Mouse (Mus musculus): ENCODE results near the gene Plvap. TPM values are rescaled to one million over a fixed set of nuclear protein-coding genes. Genes with fewer than 3 reads are reported as not detected.

The Plvap gene
- total and polyA plus RNA-seq, 2 experiments from 2014 or later, result 7.6 to 10.4 TPM

DNA sequence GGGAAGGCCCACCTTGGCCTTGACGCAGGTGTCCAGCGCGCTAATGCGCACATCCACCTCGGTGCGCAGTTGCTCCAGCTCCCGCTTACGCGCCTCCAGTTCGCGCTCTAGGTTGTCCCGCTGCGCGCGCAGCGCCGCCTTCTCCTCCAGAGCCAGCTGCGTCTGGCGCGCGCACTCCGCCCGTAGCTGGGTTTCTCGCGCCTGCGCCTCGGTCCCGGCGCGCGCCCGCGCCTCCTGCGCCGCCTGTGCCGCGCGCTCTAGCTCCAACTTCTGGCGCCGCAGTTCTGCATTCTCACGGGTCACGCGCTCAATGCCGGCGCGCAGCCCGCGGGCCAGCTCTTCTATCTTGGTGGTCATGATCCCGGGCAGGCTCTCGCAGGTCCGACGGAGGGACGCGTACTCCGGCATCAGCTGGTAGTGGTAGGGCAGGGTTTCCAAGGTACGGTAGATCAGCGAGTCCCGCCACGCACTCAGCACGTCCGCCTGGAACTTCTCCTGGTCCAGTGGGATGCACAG is 3.9 kb downstream of the Plvap start:
- peak overlapping the region; percentile 57 for H3K4me2 ChIP-seq (ENCODE audit: low read depth, low read length, poor library complexity, severe bottlenecking)
- H3K27ac ChIP-seq (ENCODE audit: low read depth, low read length), result no peak overlapping the region
- WGBS, result under 1% methylated on average over 61 of the region's 61 CpGs
- H3K9me3 ChIP-seq (ENCODE audit: low read length), result no peaks in the 10 kb centered on the region
- peak overlapping the region; percentile 33 for H3K9ac ChIP-seq (replicated peaks; ENCODE audit: low read length, poor library complexity, severe bottlenecking)
- ATAC-seq (ENCODE audit: low FRiP score), result peak; percentile 79
- TF ChIP-seq CTCF (IDR thresholded peaks at IDR 0.05), result no peak
- peak; percentile 90 for DNase-seq (ENCODE audit: low spot score)
- no peaks in the 10 kb centered on the region for H3K36me3 ChIP-seq (ENCODE audit: insufficient read depth, low read length)
- peaks cover 41% of the 10 kb centered on the region for H3K27me3 ChIP-seq (ENCODE audit: insufficient read depth, low read length)
- H3K4me1 ChIP-seq (ENCODE audit: insufficient read depth, low read length), result no peaks in the 10 kb centered on the region
- peak overlapping the region; percentile 37 for H3K4me3 ChIP-seq (ENCODE audit: low read depth, low read length)

DNA sequence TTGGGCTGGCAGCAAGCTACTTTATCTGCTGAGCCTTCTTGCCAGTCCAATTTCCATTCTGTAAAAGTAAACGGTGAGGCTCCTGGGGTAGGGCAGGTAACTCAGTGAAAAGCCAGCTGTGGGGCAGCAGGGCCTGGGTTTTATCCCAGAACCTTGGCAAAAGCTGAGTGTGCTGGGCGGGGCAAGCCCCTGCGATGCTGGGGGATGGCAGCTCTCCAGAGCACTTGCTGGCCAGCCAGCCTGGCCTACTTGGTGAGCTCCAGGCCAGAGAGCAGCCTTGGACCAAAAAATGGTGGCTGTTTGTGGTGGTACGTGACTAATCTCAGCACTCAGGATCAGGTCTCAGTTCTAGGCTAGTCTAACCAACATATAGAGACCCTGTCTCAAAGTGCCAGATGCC is 5.6 kb downstream of the Plvap start:
- Histone ChIP-seq H3K4me3 (ENCODE audit: low read depth, low read length) (no peak overlapping the region), H3K4me2 (ENCODE audit: low read depth, low read length, poor library complexity, severe bottlenecking) (no peak overlapping the region), H3K27me3 (ENCODE audit: insufficient read depth, low read length) (peaks cover 34% of the 10 kb centered on the region), H3K27ac (ENCODE audit: low read depth, low read length) (no peak overlapping the region), H3K9ac (replicated peaks; ENCODE audit: low read length, poor library complexity, severe bottlenecking) (no peak overlapping the region), H3K4me1 (ENCODE audit: insufficient read depth, low read length) (no peaks in the 10 kb centered on the region), H3K9me3 (ENCODE audit: low read length) (no peaks in the 10 kb centered on the region), H3K36me3 (ENCODE audit: insufficient read depth, low read length) (no peaks in the 10 kb centered on the region)
- DNase-seq (ENCODE audit: low spot score), result no peak
- 75% methylated on average over 4 of the region's 4 CpGs for WGBS
- TF ChIP-seq CTCF (IDR thresholded peaks at IDR 0.05), result no peak
- ATAC-seq (ENCODE audit: low FRiP score), result no peak

DNA sequence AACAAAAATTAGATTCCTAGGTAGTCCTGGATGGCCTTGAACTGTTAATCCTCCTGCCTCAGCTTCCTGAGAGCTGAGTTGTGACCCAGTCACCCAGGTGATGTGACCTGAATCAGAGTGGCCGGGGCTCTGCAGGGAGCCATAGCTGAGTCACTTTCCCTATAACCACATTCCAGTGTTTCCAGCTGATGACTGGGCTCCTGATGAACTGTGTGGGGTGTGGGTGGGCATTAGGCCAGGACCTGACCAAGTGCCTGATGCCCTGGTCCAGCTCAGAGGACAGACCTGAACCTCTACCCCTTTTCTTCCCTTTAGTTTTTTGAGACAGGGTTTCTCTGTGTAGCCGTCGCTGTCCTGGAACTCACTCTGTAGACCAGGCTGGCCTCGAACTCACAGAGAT is 6.2 kb downstream of the Plvap start:
- ATAC-seq (ENCODE audit: low FRiP score) (no peak), DNase-seq (ENCODE audit: low spot score) (no peak)
- H3K27ac ChIP-seq (ENCODE audit: low read depth, low read length), result no peak overlapping the region
- H3K4me2 ChIP-seq (ENCODE audit: low read depth, low read length, poor library complexity, severe bottlenecking), result no peak overlapping the region
- no peaks in the 10 kb centered on the region for H3K9me3 ChIP-seq (ENCODE audit: low read length)
- H3K27me3 ChIP-seq (ENCODE audit: insufficient read depth, low read length), result peaks cover 34% of the 10 kb centered on the region
- no peak overlapping the region for H3K4me3 ChIP-seq (ENCODE audit: low read depth, low read length)
- TF ChIP-seq CTCF (IDR thresholded peaks at IDR 0.05), result no peak
- H3K4me1 ChIP-seq (ENCODE audit: insufficient read depth, low read length), result no peaks in the 10 kb centered on the region
- 94% methylated on average over 4 of the region's 4 CpGs for WGBS
- H3K36me3 ChIP-seq (ENCODE audit: insufficient read depth, low read length), result no peaks in the 10 kb centered on the region
- no peak overlapping the region for H3K9ac ChIP-seq (replicated peaks; ENCODE audit: low read length, poor library complexity, severe bottlenecking)

DNA sequence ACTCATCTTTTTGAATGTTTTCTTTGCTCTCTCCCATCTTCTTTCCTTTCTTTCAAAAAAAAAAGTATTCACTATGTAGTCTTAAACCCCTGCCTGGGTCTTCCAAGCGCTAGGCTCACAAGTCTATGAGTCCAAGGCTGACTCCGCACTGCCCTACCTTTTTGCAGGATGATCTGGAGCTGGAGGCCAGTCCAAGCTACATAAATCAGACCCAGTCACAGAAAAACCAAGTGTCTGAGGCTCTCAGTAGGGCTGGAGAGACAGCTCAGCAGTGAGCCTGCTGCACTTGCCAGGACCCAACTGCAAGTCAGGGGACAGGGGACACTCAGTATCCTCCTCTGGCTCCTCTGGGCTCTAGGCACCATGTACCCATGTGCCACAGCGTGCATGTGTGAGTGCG is 7.2 kb downstream of the Plvap start:
- Histone ChIP-seq H3K36me3 (ENCODE audit: insufficient read depth, low read length) (no peaks in the 10 kb centered on the region), H3K9me3 (ENCODE audit: low read length) (no peaks in the 10 kb centered on the region), H3K4me2 (ENCODE audit: low read depth, low read length, poor library complexity, severe bottlenecking) (no peak overlapping the region), H3K9ac (replicated peaks; ENCODE audit: low read length, poor library complexity, severe bottlenecking) (no peak overlapping the region), H3K27me3 (ENCODE audit: insufficient read depth, low read length) (peaks cover 29% of the 10 kb centered on the region), H3K4me3 (ENCODE audit: low read depth, low read length) (no peak overlapping the region), H3K27ac (ENCODE audit: low read depth, low read length) (no peak overlapping the region), H3K4me1 (ENCODE audit: insufficient read depth, low read length) (no peaks in the 10 kb centered on the region)
- no peak for DNase-seq (ENCODE audit: low spot score)
- WGBS, result 91% methylated on average over 4 of the region's 4 CpGs
- ATAC-seq (ENCODE audit: low FRiP score), result no peak
- TF ChIP-seq CTCF (IDR thresholded peaks at IDR 0.05), result no peak

DNA sequence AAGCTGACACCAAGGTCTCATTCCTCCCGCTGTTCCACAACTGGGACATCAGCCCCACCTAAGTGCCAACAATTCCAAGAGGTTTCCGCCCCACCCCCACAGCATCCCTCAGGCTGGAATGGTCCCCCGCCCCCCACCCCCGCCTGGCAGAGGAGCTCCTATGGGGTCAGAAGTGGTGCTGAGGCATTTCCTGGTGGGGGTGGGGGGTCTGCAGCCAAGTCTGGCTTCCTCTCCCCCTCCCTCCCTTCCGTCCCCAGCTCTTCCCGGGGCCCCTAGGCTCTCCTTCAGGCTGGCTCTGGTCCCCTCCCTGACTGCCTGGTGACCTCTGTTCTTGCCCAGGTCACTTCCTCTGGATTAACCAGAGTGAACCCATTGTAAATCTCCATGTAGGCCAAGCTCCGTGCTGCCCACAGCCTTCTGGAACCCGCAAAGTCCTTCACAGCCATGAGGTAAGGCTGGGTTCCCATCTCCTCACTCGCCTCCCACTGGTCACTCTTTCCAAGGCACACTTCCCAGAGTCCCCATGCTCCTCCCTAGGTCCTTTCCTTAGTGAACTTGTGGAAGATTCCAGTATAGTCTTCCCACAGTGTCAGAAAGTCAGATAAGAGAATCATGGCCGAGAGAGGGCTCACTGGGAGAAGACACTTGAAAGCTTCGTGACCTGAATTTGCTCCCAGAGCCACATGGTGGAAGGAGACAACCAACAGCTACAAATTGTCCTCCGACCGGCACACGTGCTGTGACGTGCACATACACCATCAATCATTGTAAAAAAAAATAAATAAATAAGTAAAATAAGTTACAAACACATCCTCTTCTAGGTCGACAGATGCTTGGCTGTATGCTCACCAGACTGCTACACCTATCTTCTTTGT is 12.5 kb downstream of the Plvap start:
- H3K4me1 ChIP-seq (ENCODE audit: insufficient read depth, low read length), result no peaks in the 10 kb centered on the region

DNA sequence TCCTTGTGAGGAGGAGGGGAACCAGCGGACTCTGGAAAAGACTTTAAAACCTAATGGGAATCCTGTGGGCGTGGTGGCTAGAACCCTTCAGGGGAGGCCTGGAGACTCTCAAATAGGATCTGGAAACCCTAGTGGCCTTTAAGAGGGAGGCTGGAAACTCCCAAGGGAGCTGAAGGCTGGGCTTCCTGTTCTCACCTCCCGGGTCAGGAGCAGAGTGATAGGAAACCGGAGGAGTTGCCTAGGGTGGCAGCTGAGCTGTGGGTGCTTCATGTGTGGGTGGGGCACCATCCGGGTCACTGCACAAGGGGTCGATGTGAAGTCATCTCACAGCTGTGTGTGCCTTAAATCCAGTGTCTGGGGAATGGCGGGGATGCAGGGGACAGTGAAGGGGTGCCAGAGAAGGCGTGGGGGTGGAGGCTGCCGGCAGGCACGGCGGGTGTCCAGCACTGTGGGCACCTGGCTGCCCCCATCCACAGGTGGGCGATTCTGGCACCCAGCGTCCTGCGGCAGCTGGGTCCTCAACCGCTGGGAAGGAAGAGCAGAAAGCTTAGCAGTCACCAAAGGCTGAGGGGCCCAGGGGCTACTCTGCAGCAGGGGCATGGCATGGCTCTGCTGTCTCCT is 13.6 kb downstream of the Plvap start:
- DNase-seq (ENCODE audit: low spot score) (no peak), ATAC-seq (ENCODE audit: low FRiP score) (no peak)
- no peak overlapping the region for H3K4me2 ChIP-seq (ENCODE audit: low read depth, low read length, poor library complexity, severe bottlenecking)
- 26% methylated on average over 15 of the region's 15 CpGs for WGBS
- H3K9ac ChIP-seq (replicated peaks; ENCODE audit: low read length, poor library complexity, severe bottlenecking), result no peak overlapping the region
- no peaks in the 10 kb centered on the region for H3K4me1 ChIP-seq (ENCODE audit: insufficient read depth, low read length)
- 0 out of 2 replicates have a peak, but pooled peaks cover 3% of the 10 kb centered on the region for H3K36me3 ChIP-seq (ENCODE audit: insufficient read depth, low read length)
- H3K4me3 ChIP-seq (ENCODE audit: low read depth, low read length), result no peak overlapping the region
- TF ChIP-seq CTCF (IDR thresholded peaks at IDR 0.05), result no peak
- H3K9me3 ChIP-seq (ENCODE audit: low read length), result no peaks in the 10 kb centered on the region
- no peak overlapping the region for H3K27ac ChIP-seq (ENCODE audit: low read depth, low read length)
- no peaks in the 10 kb centered on the region for H3K27me3 ChIP-seq (ENCODE audit: insufficient read depth, low read length)

More for the DNA sequence above, 12.5 kb downstream of the Plvap start:
- WGBS, result 50% methylated on average over 16 of the region's 16 CpGs
- Histone ChIP-seq H3K9ac (replicated peaks; ENCODE audit: low read length, poor library complexity, severe bottlenecking) (no peak overlapping the region), H3K9me3 (ENCODE audit: low read length) (no peaks in the 10 kb centered on the region), H3K27ac (ENCODE audit: low read depth, low read length) (no peak overlapping the region), H3K27me3 (ENCODE audit: insufficient read depth, low read length) (no peaks in the 10 kb centered on the region), H3K4me2 (ENCODE audit: low read depth, low read length, poor library complexity, severe bottlenecking) (no peak overlapping the region), H3K4me3 (ENCODE audit: low read depth, low read length) (no peak overlapping the region), H3K36me3 (ENCODE audit: insufficient read depth, low read length) (0 out of 2 replicates have a peak, but pooled peaks cover 3% of the 10 kb centered on the region)
- DNase-seq (ENCODE audit: low spot score), result no peak
- TF ChIP-seq CTCF (IDR thresholded peaks at IDR 0.05), result no peak
- no peak for ATAC-seq (ENCODE audit: low FRiP score)
